Mouse (Mus musculus) ovary, adult 18-20 months (tissue): ENCODE data around the gene Commd1.

Experiments used
- DNase-seq: peaks from one replicate; pipeline ENCODE4 v3.0.0; 2022; ENCODE audit warnings: low spot score, mixed read lengths

Commd1 gene

DNA sequence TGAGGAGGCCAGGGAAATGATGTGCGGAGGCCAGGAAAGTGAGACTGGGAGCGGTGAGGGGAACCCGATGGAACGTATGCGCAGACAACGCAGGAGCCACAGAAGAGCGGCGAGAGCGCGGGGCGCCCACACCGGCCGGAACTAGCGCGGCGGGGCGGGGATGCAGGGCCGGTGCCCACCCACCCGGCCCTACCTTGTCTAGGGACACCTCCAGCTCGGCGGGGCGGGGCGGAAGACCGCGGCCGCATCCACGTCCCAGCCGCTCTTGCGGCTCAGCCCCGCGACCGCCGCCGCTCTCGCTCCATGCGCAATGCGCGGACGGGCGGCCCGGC lies 122.9 kb downstream of the Commd1 start:
- DNase-seq = no peak

- DNase-seq = no peak
Observed at GRCm38 (mm10) chr11:22858441-22859300, 123.5 kb downstream of the Commd1 start.

- DNase-seq = no peak
Observed at GRCm38 (mm10) chr11:22857705-22858440, 124.3 kb downstream of the Commd1 start.

- no peak for DNase-seq
Observed at GRCm38 (mm10) chr11:22857106-22857704, 125.0 kb downstream of the Commd1 start.

GRCm38 (mm10) chr11:22856371-22856965 lies 125.7 kb downstream of the Commd1 start:
- no peak for DNase-seq

DNA sequence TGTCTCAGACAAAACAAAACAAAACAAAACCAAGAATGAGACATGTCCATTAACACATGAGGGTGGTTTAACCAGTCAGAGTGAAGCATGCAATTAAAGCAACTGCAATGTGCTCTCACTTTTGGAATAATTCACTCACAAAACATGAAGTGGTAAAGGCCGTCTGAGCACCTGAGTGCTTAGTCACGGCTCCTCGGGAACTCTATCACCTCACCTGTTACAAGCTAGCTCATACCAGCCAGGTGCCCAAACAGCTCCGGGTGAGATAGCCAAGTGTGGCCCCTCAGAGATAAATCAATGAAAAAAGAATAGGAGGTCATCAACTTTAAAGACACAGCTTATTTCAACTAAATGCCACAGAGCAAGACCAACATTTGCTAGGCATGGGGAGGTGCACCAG lies 127.6 kb downstream of the Commd1 start:
- no peak for DNase-seq

GRCm38 (mm10) chr11:22853477-22854157 lies 128.6 kb downstream of the Commd1 start:
- DNase-seq = no peak

DNA sequence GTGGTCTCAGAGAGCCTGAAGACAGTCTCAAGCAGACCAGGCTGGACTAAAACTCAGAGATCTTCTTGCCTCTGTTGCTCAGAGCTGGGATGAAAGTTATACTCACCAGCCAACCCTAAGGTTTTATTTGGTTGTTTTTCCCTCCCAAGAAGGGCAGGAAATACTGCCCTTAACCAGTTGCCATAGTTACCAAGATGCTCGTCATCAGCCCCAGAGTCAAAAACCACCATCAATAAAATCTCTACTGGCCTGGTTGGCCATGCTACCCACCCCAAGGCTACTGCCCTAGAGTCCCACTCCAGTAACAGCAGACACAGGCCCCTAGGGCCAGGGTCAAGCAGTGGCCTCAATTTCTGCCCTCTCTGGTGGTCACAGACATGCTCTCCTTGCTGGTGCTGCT lies 129.7 kb downstream of the Commd1 start:
- DNase-seq = no peak

DNA sequence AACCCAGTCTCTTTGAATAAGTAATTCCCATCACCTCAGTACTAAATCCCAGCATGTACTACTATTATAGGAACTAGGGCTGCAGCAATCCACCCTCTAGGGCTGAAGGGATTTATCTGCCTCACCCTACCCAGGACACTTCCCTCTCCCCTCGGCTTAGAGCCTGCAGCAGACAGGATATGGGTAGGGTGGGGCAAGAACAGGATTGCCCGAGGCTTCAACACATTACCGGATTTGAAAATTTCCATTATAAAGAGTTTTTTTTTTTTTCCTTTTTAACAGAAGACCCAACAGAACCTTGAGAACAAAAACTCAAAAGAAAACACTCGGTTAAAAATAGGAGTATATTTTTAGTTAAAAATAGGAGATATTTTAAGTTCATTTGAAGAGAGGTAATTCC lies 130.8 kb downstream of the Commd1 start:
- no peak for DNase-seq

- DNase-seq = no peak
Observed at GRCm38 (mm10) chr11:22850077-22850476, 132.1 kb downstream of the Commd1 start.

- no peak for DNase-seq
Observed at GRCm38 (mm10) chr11:22848649-22849195, 133.5 kb downstream of the Commd1 start.

DNA sequence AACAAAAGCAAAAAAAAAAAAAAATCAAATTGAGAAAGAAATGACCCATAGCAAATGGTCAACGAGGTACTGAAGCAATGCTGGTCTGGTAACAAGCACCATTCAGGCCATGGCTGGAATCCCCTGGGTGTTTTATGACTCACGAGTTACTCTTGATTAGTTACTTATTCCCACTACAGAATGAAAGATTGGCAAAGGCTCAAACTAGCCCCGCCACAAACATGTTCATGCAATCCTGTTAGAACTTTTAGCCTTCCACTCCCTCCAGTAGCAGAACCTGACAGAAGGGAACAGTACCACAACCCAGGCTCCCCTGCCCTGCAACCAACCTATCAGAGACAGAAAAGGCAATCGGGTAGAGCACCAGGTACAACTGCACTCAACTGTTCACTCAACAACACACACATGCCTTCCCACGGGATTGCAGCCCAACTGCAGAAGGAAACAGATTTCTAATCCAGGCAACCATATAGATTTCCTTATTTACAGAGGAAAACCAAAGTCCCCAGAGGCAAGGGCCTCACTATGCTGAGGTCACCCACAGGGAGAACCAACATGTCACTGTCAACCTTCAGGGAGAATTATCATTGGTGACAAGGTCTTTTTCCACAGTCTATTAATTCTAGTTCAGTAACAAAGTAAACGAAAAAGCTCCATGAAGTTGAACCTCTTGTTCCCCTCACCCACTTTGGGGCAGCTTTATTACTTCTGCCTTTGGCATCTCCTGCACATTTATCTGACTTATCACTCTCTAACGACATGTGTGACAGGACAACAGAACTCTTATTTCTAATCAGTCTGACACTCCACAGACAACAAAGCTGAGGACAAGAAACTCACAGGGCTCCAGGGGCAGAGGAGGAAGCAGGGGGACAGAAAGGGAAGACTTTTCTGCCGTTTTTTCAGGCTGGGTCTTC lies 134.2 kb downstream of the Commd1 start:
- DNase-seq = no peak

- no peak for DNase-seq
Observed at GRCm38 (mm10) chr11:22846960-22847731, 135.0 kb downstream of the Commd1 start.
